Mouse (Mus musculus): ENCODE results near the gene Klrb1b. TPM values are rescaled to one million over a fixed set of nuclear protein-coding genes. Genes with fewer than 3 reads are reported as not detected.
"Not testable (repeated sequence)": the region's sequence is repeated elsewhere in the genome, so short reads cannot be mapped to it uniquely, and the experiment has no call there.

The Klrb1b gene
- polyA plus RNA-seq, 1 experiment, result not detected

DNA sequence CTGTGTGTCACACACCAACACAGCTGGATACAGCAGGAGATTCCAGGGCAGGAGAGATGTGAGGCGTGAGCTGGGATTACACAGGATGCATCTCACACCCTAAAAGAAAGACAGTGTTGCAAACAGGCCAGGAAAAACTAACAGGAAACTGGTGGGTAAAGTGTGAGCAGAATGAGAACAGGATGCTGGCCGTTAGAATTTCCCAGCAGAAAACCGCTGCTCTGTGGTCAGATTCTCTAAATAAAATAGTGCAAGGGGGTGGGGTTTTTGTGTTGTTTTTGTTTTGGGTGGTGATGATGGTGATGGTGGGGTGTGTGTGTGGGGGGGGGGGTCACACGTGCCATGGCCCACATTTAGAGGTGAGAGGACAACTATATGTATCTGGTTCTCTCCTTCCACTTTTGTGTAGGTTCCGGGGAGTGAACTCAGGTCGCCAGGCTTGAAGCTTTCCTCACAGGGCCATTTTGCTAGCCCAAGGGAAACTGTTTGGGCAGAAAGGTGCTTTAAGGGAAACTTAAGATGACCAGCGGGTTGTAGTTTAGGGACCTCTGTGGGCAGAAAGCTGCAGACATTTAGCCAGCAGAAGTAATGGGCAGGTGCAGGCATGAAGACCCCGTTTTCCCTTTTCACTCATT, 29.7 kb downstream of the Klrb1b start:
- peaks cover 8% of the 10 kb centered on the region for H3K4me1 ChIP-seq (ENCODE audit: control insufficient read depth, insufficient read depth, low read length)
- H3K27ac ChIP-seq (ENCODE audit: insufficient read depth, low read depth, low read length), result no peak overlapping the region
- H3K4me3 ChIP-seq (ENCODE audit: insufficient read depth, low read depth, low read length), result no peak overlapping the region
- TF ChIP-seq POLR2A (IDR thresholded peaks at IDR 0.05; ENCODE audit: insufficient read depth, low read depth, low read length) (no peak), CTCF (IDR thresholded peaks at IDR 0.05; ENCODE audit: insufficient read depth, low read depth, low read length) (no peak)
- 70% methylated on average over 8 of the region's 8 CpGs for WGBS

DNA sequence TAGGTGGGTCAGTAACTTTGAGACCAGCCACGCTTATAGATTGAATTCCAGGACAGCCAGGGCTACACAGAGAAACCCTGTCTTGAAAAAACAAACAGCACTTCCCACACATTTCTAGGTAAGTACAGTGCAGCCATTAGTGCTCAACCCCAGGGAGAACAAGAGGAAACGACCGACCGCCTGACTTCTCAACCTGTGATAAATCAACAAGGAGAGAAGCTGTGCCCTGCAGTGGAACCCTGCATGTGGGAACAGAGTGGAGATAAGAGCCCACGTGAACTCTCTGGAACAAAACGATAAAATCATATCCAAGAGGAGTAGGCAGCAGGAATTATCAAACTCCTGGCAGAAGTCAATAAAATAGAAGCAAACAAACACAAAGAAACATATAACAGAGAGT, 32.4 kb downstream of the Klrb1b start:
- no peak for TF ChIP-seq CTCF (IDR thresholded peaks at IDR 0.05; ENCODE audit: insufficient read depth, low read depth, low read length)
- no peak for TF ChIP-seq POLR2A (IDR thresholded peaks at IDR 0.05; ENCODE audit: insufficient read depth, low read depth, low read length)

DNA sequence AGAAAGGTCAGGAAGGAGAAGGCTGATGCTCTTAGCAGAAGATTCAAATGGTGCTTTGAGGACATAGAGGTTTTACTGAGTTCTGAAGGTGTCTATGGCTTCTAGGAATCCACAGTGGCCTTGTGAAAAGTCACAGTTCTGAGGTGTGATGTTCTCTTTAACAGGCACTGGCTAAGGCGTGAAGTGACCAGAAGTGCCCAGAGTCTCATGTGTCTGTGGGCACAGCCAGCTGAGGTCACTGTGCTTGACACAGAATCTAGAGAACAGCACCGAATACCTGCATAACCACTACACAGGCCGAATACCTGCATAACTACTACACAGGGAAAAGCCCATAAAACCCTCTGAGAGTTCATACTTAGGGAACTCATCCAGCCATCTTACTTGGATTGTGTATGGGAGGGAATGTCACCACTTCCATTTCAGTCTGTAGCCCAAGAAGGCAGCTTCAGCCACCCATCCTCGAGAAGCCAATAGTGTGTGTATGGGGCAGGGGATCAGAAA, 35.6 kb downstream of the Klrb1b start:
- not testable (repeated sequence) for H3K27ac ChIP-seq (ENCODE audit: insufficient read depth, low read depth, low read length); H3K4me3 ChIP-seq (ENCODE audit: insufficient read depth, low read depth, low read length); H3K4me1 ChIP-seq (ENCODE audit: control insufficient read depth, insufficient read depth, low read length)
- WGBS, result 95% methylated on average over 4 of the region's 4 CpGs

More for the DNA sequence above, 32.4 kb downstream of the Klrb1b start:
- 87% methylated on average over 6 of the region's 6 CpGs for WGBS
- no peak overlapping the region for H3K27ac ChIP-seq (ENCODE audit: insufficient read depth, low read depth, low read length)
- peaks cover 8% of the 10 kb centered on the region for H3K4me1 ChIP-seq (ENCODE audit: control insufficient read depth, insufficient read depth, low read length)
- no peak overlapping the region for H3K4me3 ChIP-seq (ENCODE audit: insufficient read depth, low read depth, low read length)

DNA sequence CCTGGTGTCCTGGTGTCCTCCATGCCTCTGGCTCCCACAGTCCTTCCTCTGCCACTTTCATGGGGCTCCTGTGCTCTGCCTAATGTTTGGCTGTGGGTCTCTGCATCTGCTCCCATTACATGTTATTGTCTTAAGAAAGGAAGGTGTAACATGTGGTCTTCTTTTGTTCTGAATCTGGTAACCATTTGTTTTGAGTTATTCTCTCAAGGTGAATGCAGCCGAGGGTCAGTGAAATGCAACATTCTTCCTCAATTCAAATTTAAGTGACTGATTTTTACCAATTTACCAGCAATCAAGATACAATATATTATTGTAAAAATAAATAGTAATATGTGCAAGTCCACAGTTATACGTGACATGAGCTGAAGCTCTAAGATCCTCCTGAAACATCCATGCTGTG, 37.0 kb downstream of the Klrb1b start, which contains the start of gene Klrb1c:
Gene Klrb1c (minus strand): TSS at position 101 of the 400 bp plus-strand sequence.
- WGBS, result 96% methylated on average over 2 of the region's 2 CpGs
- TF ChIP-seq CTCF (IDR thresholded peaks at IDR 0.05; ENCODE audit: insufficient read depth, low read depth, low read length), result no peak
- TF ChIP-seq POLR2A (IDR thresholded peaks at IDR 0.05; ENCODE audit: insufficient read depth, low read depth, low read length), result no peak
- Histone ChIP-seq H3K4me1 (ENCODE audit: control insufficient read depth, insufficient read depth, low read length) (no peaks in the 10 kb centered on the region), H3K4me3 (ENCODE audit: insufficient read depth, low read depth, low read length) (no peak within 1 kb of the TSS), H3K27ac (ENCODE audit: insufficient read depth, low read depth, low read length) (no peak within 1 kb of the TSS)

DNA sequence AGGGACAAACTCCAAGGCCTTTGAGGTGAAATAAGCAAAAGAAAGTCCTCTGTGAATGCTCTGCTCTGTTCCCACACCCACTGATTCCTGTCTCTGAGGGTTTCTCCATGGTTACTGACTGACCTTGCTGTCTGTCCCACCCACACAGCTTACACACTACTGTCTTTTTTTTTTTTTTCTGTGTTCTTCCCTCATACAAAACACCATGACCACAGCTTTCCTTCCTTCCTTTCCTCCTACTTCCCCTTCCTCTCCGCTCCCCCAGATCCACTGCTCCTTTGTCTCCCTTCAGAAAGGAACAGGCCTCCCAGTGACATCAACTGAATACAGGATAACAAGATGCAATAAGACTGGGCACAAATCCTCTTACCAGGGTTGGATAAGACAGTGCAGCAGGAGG, 37.6 kb downstream of the Klrb1b start:
- Histone ChIP-seq H3K27ac (ENCODE audit: insufficient read depth, low read depth, low read length) (no peak overlapping the region), H3K4me1 (ENCODE audit: control insufficient read depth, insufficient read depth, low read length) (no peaks in the 10 kb centered on the region), H3K4me3 (ENCODE audit: insufficient read depth, low read depth, low read length) (no peak overlapping the region)
- no peak for TF ChIP-seq CTCF (IDR thresholded peaks at IDR 0.05; ENCODE audit: insufficient read depth, low read depth, low read length)
- WGBS, result 74% methylated on average over 1 of the region's 1 CpGs

DNA sequence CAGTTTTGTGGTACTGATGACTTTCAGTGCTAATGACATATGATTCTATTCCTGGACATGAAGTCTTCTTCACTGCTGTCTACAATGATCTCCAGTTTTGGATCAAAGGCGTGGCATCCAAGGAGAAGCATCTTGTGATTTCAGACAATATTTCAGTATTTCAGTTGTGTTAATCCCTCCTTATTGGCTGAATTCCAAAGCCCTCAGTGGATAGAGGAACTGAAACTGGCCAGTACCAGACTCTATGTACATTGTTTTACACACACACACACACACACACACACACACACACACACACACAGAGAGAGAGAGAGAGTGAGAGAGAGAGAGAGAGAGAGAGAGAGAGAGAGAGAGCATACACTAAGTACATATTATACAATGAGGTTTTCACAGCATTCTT, 39.7 kb downstream of the Klrb1b start:
- H3K27ac ChIP-seq (ENCODE audit: insufficient read depth, low read depth, low read length); H3K4me1 ChIP-seq (ENCODE audit: control insufficient read depth, insufficient read depth, low read length); H3K4me3 ChIP-seq (ENCODE audit: insufficient read depth, low read depth, low read length): not testable (repeated sequence)
- 90% methylated on average over 1 of the region's 1 CpGs for WGBS

DNA sequence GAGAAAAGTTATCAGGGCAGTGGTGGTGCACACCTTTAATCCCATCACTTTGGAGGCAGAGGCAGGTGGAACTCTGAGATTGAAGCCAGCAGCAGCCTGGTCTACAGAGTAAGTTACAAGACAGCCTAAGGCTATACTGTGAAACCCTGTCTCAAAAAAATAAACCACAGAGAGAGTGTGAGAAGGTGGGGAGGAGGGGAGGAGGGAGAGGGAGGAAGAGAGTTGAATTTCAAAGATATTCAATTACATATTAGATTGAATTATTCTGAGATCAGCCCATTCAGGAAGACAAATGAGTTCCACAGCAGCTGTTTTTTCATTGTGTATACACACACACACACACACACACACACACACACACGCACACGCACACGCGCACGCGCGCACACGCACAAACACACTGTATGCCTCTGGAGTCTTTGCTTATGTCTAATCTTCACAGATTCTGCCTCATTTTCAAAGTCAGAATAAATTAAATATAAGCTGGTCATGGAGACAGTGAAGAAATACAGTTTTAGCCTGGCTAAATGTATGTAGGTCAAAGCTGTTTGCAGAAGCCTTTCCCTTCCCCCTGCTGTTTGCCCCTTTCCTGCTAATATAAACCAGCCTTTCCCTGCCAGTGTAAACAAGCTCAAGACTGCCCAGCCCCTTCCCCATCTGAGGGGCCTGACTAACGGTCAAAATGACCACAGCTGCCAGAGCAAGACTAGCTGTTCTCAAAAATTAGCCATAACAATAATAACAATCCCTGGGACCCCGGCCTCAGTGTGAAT, 56.5 kb downstream of the Klrb1b start:
- no peak overlapping the region for H3K27ac ChIP-seq (ENCODE audit: insufficient read depth, low read depth, low read length)
- no peaks in the 10 kb centered on the region for H3K4me1 ChIP-seq (ENCODE audit: control insufficient read depth, insufficient read depth, low read length)
- no peak for TF ChIP-seq POLR2A (IDR thresholded peaks at IDR 0.05; ENCODE audit: insufficient read depth, low read depth, low read length)
- TF ChIP-seq CTCF (IDR thresholded peaks at IDR 0.05; ENCODE audit: insufficient read depth, low read depth, low read length), result no peak
- 77% methylated on average over 10 of the region's 10 CpGs for WGBS
- no peak overlapping the region for H3K4me3 ChIP-seq (ENCODE audit: insufficient read depth, low read depth, low read length)

DNA sequence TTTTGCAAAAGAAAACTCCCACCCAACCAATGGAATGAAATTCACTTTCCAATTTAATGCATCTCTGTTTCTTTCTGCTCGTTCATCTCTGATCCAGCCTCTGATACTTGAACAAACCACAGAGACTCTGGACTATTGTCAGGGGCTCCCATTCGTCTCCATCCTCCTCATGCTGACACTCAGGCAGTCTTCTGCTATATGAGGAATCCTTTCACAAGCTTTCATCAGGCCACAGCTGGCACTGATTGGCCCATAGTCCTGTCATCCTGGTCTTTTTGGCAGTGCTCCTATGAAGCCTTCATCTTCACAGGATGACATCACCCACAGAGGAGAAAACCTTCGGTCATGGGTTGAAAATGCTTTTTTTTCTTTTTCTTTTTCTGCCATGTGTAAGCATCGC, 58.1 kb downstream of the Klrb1b start:
- peaks cover 7% of the 10 kb centered on the region; the same call in 1 of the 2 replicates for H3K4me1 ChIP-seq (ENCODE audit: control insufficient read depth, insufficient read depth, low read length)
- H3K4me3 ChIP-seq (ENCODE audit: insufficient read depth, low read depth, low read length), result no peak overlapping the region
- TF ChIP-seq CTCF (IDR thresholded peaks at IDR 0.05; ENCODE audit: insufficient read depth, low read depth, low read length), result no peak
- TF ChIP-seq POLR2A (IDR thresholded peaks at IDR 0.05; ENCODE audit: insufficient read depth, low read depth, low read length), result no peak
- WGBS, result 65% methylated on average over 4 of the region's 4 CpGs
- H3K27ac ChIP-seq (ENCODE audit: insufficient read depth, low read depth, low read length), result no peak overlapping the region

DNA sequence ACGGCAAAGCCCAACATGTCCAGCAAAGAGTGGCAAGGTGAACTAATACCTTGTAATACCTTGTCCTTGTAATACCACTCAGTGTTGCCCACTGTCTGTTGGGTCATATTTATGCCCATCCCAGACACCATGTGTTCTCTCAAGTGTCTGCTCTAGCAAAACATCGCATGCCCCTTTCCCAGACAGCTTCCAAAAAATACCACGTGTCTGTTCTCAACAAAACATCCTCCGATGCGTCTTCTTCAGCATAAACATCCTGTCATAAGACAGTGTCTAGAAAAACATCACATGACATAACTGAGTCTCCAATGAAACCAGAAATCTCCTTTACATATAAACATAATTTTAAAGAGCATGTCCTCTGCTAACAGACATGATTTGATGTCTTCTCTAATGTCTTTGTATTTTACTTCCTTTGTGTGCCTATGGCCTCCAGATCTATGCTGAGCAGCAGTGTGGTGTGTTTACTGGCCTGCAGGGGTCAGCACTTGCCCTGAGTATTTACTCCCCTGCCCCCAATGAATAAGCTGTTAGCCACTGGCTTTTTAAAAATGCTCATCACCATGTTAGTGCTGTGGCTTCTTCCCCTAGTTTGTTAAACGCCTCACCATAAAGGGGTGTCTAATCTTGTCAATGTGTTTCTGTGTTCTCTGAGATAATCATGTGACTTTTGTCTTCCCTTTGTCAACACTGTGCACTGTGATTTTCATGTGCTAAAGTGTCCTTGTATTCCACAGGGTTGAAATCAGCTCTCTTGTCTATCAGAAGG, 59.5 kb downstream of the Klrb1b start:
- not testable (repeated sequence) for H3K4me1 ChIP-seq (ENCODE audit: control insufficient read depth, insufficient read depth, low read length); H3K4me3 ChIP-seq (ENCODE audit: insufficient read depth, low read depth, low read length); H3K27ac ChIP-seq (ENCODE audit: insufficient read depth, low read depth, low read length)
- 48% methylated on average over 6 of the region's 6 CpGs for WGBS

Data from olfactory bulb, adult 2 months (tissue).